Mouse (Mus musculus) kidney, postnatal 10 days (tissue): Measurements from ENCODE around the gene Bcap31.

Experiments
- DNase-seq: peaks from one replicate; pipeline ENCODE4 v3.0.0; 2021; ENCODE audit warnings: mixed read lengths

The Bcap31 gene

DNA sequence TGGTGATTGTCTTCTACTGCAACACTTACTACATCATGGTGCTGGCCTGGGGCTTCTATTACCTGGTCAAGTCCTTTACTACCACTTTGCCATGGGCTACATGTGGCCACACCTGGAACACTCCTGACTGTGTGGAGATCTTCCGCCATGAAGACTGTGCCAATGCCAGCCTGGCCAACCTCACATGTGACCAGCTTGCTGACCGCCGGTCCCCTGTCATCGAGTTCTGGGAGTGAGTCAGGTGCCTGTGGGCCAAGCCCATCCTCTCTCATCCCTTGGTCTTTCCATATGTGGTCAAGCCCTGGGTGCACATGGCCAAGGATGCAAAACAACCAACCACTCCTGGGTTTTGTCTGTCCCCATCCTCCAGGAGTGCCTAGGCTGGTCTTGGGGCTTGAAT is 39.3 kb downstream of the Bcap31 start:
- no peak for DNase-seq

DNA sequence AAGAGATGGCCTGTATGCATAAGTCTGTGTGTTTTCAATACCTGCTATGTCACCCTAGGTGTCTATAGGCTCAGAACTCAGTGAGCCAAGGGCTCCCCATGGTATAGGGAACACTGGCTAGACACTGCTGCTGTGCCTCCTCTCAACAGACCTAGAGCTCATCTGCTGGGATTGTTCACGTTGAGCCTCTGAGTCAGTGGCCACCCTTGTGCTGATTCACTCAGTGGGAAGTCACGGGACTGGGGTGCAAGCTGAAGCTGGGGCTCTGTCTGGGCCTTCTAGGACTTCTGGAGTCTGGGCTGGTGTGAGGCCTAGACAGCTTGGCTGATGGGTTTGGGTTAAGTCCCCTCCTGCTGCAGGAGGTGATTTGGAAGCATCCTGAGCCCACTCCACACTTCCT is 40.7 kb downstream of the Bcap31 start:
- no peak for DNase-seq

DNA sequence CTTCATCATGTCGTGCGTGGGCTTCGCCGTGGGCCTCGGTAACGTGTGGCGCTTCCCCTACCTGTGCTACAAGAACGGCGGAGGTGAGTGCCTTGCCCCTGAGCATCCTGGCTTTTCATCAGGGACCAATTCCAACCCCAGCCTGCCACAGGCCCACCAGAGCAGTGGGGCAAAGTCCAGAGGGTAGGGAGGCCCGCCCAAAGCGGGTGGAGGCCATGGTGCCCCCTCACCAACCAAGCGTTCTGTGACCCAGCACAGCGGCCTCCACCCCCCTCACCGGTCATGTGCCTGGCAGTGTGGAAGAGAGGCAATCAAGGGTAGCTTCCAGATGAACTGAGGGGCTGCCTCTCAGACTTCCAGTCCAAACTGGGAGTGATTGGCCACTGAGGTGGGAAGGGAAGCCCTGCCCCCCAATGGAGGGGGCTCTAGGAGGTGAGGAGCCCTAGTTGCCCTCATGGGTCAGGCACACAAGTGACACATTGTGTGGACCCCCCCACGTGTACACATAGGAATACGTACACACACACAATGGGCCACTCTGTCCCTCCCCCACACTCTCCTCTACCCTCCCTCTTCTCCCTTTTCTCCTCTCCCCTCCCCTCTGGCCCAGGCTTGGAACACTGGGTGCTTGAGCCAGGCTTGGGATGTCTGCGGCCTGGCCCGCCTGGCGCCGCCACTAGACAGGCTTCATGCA is 41.9 kb downstream of the Bcap31 start:
- DNase-seq, result peak; percentile 72

DNA sequence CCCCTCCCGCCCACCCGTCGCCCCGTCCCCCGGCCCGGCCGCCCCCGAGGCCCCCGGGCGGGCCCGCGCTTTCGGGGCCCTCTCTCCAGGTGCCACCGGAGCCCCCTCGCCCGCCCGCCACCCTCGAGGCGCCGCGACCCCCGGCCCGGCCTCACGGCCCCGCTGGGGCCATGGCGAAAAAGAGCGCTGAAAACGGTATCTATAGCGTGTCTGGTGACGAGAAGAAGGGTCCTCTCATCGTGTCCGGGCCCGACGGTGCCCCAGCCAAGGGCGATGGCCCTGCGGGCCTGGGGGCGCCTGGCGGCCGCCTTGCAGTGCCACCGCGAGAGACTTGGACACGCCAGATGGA is 42.4 kb downstream of the Bcap31 start:
- no peak for DNase-seq

- peak; percentile 87 for DNase-seq
Observed at GRCm38 (mm10) chrX:73672879-73673618, 42.9 kb downstream of the Bcap31 start, which contains the start of gene Slc6a8. Gene Slc6a8 (plus strand): TSS chrX:73673150.

DNA sequence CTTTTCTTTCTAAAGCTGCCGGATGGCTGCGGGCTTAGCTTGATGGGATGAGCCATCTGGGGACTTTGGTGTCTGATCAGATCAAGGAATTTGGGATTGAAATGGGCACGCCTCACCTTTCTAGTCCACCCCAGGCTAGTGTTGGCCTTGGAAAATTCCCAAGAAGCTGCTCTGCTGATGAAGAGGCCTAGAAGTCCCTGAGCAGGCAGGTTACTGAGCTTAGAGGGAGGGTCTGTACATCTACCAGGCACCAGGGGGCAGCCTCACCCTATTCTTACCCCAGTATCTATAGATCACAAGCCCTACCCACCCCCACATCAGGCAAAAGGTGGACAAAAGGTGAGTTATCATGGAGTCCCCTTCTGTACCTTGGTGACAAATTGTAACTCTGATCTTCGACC is 43.9 kb downstream of the Bcap31 start:
- peak; percentile 71 for DNase-seq

DNA sequence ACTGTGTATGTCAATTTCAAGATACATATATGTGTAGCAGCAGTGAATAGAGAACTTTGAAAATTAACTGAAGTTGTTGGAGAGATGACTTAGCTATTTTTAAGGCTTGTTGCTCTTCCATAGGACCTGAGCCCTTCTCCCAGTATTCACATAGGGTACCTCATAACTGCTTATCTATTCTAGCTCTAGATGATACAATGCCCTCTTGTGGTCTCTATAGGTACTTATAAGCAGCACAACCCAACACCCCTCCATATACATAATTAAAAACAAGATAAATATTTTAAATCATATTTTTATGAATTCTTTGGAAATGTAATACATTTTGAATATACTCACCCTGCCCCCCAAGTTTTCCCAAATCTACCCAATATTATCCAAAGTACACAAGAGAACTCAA is 52.8 kb downstream of the Bcap31 start:
- DNase-seq, result no peak

- DNase-seq, result no peak
Observed at GRCm38 (mm10) chrX:73660284-73660665, 55.7 kb downstream of the Bcap31 start.

DNA sequence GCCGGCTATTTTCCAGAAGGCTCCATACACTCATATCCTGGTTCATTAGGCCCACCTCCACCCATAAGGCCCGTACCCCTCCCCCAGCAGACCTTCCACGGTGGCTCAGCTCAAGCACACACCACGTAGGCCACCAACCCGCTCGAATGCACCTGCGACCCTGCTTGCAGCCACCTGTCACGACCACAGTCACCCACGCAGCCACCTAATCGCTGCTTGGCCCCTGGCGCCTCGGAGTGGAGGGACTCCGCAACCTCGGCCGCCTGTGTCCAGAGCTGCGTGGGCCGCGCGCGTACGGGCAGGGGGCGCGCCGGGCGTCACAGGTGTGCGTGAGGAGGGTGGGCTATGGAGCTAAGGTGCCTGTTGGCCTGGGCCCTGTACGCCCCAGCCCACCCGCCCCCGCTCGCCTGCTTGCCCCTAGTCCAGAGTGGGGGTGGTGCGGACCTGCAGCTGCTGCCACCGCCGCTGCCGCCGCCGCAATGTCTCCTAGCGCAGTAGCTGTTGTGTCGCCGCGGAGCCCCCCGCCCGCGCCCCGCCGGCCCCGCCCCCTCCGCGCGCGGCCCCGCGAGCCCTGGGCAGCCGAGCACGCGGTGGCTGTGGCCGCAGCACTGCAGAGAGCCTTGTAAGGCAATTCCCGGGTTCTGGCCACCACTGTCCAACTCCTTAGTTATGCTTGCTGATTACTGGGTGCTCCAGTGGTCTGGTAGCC is 56.2 kb downstream of the Bcap31 start, which contains the start of gene Pnck:
Gene Pnck, minus strand, starts transcription at position 543 of the 709 bp plus-strand sequence.
- DNase-seq, result peak; percentile 40

DNA sequence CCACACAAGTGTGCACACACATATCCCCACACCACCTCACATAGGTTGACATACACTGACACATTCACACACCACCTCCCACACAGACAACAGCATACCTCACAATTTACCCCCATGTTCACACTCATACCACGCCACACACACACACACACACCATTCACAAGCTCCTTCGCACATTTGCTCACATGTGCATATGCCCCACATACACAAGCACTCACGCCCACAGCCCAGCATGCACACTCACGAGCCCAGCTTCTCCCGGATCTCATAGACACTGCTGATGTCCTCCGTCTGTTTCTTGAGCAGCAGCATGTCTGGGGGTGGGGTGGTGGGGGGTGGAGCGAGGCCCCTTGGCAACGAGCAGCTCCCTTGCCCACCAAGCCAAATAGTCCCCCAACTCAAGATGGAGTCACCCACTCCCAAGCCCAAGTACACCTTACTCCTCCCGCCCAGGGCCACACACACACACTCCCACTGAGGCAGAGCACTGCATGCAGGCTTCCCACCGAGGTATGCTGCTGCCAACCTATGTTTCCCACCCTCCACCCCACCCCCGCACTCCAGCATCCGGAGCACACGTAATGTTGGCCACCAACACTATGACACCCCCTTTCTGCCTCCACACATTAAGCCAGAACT is 56.9 kb downstream of the Bcap31 start:
- DNase-seq, result no peak

DNA sequence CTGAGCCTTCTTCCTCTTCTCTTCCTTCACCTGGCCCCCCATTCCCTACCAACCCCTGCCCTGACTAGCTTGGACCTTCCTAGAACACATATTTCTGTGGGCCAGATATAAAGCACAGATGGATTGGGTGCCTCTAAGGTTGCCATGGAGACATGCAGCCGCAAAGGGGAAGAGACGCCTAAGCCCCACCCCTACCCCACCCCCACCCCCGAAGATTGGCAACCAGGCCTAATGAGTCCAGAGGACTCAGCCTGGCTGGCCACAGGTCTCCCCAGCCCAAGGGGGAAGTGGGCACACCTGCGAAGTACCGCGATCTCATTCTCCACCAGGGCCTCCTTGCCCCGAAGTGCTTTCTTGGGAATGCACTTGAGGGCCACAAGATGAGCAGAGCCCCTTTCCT is 57.6 kb downstream of the Bcap31 start:
- DNase-seq, result no peak

- peak; percentile 58 for DNase-seq
Observed at GRCm38 (mm10) chrX:73655529-73655928, 60.4 kb downstream of the Bcap31 start.

DNA sequence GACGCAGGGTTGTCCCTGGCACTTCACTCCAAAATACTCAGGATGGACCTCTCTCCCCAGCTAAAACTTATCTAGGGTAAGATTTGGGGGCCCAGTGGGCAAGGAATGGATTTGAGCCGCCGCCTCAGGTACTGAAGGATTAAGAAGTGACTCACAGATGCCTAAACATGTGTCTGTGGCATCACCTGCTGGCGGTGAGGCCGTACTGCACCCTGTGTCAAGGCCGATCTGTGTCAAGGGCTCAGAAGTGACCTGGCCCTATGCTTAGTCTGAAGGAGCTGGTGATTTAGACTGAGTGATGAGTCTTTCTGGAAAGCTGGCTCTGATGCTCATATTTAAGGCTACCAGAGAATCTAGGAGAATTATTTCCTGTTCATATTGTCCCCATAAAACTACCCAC is 61.8 kb downstream of the Bcap31 start:
- peak; percentile 85 for DNase-seq

DNA sequence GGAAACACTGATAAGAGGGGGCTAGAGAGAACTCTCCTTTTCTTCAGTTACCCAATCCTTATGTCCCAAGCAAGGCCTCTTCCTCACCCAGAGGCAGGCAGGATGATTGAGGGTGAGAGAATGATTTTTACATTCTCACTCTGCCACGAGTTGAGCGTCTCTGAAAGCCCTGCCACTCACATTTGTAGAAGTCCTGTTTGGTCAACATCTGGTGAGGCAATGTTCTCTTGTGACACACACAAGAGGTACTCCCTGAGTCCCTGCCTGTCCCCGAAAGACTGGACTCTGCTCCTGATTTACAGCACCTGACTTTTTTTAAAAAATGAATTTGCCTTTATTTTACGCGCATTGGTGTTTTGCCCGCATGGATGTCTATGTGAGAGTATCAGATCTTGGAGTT is 62.6 kb downstream of the Bcap31 start:
- no peak for DNase-seq

DNA sequence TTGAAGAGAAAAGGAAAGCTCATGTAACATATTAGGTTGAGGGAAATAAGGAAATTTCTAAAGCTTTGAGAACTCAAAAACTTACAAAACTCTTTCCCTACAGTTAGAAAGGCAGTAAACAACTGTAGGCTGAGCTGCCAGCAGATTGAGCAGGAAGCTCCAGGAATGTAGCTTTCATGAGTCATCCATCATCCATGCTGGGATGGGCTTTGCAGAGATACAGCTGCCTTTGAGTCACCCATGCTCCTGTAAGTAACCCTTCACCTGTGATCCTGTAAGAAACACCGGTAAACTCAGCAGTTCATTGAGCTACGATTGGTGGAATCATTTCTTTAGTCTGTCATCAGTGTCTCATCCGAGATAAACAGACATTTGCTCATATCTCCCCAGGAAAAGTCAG is 65.1 kb downstream of the Bcap31 start:
- no peak for DNase-seq

- DNase-seq, result no peak
Observed at GRCm38 (mm10) chrX:73645121-73645520, 70.9 kb downstream of the Bcap31 start.

GRCm38 (mm10) chrX:73639901-73640469 is 76.0 kb downstream of the Bcap31 start:
- DNase-seq, result no peak

- DNase-seq, result peak; percentile 63
Observed at GRCm38 (mm10) chrX:73639255-73639675, 76.7 kb downstream of the Bcap31 start, which contains the start of gene Dusp9. Gene Dusp9 (plus strand): TSS chrX:73639419.

DNA sequence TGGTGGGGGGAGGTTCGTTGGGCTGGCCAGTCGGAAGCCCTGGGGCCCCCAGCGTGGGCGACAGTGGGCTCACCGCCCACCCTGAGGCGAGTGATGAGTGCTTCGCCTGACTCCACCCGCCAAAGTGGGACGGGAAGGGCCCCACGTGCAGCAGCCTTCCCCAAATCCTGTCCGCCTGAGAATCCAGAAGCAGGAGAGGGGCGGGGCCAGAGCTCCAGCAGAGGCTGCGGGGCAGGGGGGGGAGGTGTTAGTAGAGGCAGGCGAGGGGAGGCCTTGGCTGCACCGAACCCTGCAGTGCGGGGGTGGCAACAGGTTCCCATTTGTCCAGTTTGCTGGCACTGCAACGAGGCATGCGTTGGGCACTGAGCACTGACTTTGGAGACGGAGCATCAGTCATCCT is 78.6 kb downstream of the Bcap31 start:
- DNase-seq, result peak; percentile 46
